Mouse (Mus musculus): Measurements from ENCODE around the gene Trim46.

Gene Trim46

GRCm38 (mm10) chr3:89270891-89271290, 24.8 kb upstream of the Trim46 start:
- DNase-seq: no peak

- peak; percentile 88 for DNase-seq
Measured at GRCm38 (mm10) chr3:89270051-89270755, 24.1 kb upstream of the Trim46 start, which contains the start of gene Slc50a1. TSS of gene Slc50a1 (minus strand) at chr3:89270570.

GRCm38 (mm10) chr3:89268916-89269315, 22.8 kb upstream of the Trim46 start:
- no peak for DNase-seq

GRCm38 (mm10) chr3:89266439-89266893, 20.4 kb upstream of the Trim46 start:
- DNase-seq: peak; percentile 82

- no peak for DNase-seq
Measured at GRCm38 (mm10) chr3:89262417-89262816, 16.3 kb upstream of the Trim46 start.

GRCm38 (mm10) chr3:89260211-89260610, 14.1 kb upstream of the Trim46 start:
- no peak for DNase-seq

GRCm38 (mm10) chr3:89259076-89259475, 13.0 kb upstream of the Trim46 start, which contains the start of gene Dpm3:
TSS of gene Dpm3 (plus strand) at chr3:89259358.
- DNase-seq: no peak

- DNase-seq: no peak
Measured at GRCm38 (mm10) chr3:89256177-89256576, 10.1 kb upstream of the Trim46 start.

- no peak for DNase-seq
Measured at GRCm38 (mm10) chr3:89254994-89255393, 8.9 kb upstream of the Trim46 start.

- peak; percentile 74 for DNase-seq
Measured at GRCm38 (mm10) chr3:89251365-89251895, 5.3 kb upstream of the Trim46 start.

GRCm38 (mm10) chr3:89250435-89251040, 4.4 kb upstream of the Trim46 start:
- DNase-seq: peak; percentile 84

- no peak for DNase-seq
Measured at GRCm38 (mm10) chr3:89247466-89247865, 1.4 kb upstream of the Trim46 start.

- DNase-seq: no peak
Measured at GRCm38 (mm10) chr3:89245688-89246171, 379 bp downstream of the Trim46 start, which contains the start of gene Krtcap2. TSS of gene Krtcap2 (plus strand) at chr3:89245966.

- no peak for DNase-seq
Measured at GRCm38 (mm10) chr3:89244982-89245687, 974 bp downstream of the Trim46 start.

- DNase-seq: peak; percentile 49
Measured at GRCm38 (mm10) chr3:89244158-89244981, 1.7 kb downstream of the Trim46 start.

GRCm38 (mm10) chr3:89243609-89244008, 2.5 kb downstream of the Trim46 start:
- DNase-seq: peak; percentile 55

- DNase-seq: peak; percentile 64
Measured at GRCm38 (mm10) chr3:89242331-89242895, 3.7 kb downstream of the Trim46 start.

- peak; percentile 19 for DNase-seq
Measured at GRCm38 (mm10) chr3:89238494-89238893, 7.6 kb downstream of the Trim46 start.

- DNase-seq: no peak
Measured at GRCm38 (mm10) chr3:89237682-89238081, 8.4 kb downstream of the Trim46 start.

GRCm38 (mm10) chr3:89236516-89236915, 9.6 kb downstream of the Trim46 start:
- DNase-seq: no peak

GRCm38 (mm10) chr3:89233562-89234110, 12.5 kb downstream of the Trim46 start:
- peak; percentile 14 for DNase-seq

All from kidney, adult 18-20 months (tissue).